Mouse (Mus musculus): ENCODE data around the gene Ndufb8. TPM values are rescaled to one million over a fixed set of nuclear protein-coding genes. Genes with fewer than 3 reads are reported as not detected.

Ndufb8 gene
- total RNA-seq, 2 experiments from 2014 or later, result 628 to 645 TPM

Other genes with a start within 250 kb of the Ndufb8 start
- 1 to 10 TPM; 5.1 to 8.5 TPM for gene Scd4, start 222.3 kb downstream of the Ndufb8 start, total RNA-seq (2021)
- gene Scd1, start 147.6 kb downstream of the Ndufb8 start, total RNA-seq (2021), result 1,000 to 10,000 TPM; 2,304 to 4,221 TPM
- gene Wnt8b, start 62.0 kb downstream of the Ndufb8 start, total RNA-seq (2021), result under 1 TPM; 0.13 to 0.20 TPM
- 1 to 10 TPM; 4.0 to 4.9 TPM for gene Sec31b, start 9.6 kb downstream of the Ndufb8 start, total RNA-seq (2021)
- gene Gm20538, start 2.6 kb downstream of the Ndufb8 start, total RNA-seq (2021), result not detected
- gene Hif1an, start 7.4 kb upstream of the Ndufb8 start, total RNA-seq (2021), result 10 to 100 TPM; 27.9 to 28.7 TPM
- gene Pax2, start 200.6 kb upstream of the Ndufb8 start, total RNA-seq (2021), result not detected